Mouse (Mus musculus): ENCODE data around the gene Odf3.

DNA sequence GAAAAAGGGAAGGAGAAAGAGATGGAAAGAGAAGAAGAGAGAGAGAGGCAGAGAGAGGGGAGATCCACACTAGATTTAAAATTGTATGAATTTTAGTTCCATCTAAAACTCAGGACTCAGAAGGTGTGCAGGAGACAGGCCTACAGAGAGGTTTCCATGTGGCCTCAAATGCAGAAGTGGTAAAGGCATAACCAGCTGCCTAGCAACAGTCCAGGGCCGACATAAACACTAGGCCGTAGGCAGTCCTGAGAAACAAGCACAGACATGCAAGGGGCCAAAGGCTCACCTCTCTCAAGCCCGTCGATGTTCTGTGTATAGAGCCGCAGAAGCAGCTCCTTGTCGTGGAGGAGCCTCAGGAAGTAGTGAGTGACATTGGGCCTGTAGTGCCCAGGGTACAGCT lies 29.8 kb downstream of the Odf3 start:
- no peak for TF ChIP-seq POLR2A (IDR thresholded peaks at IDR 0.05; ENCODE audit: borderline replicate concordance, extremely low read depth, insufficient read depth, insufficient read length, poor library complexity, severe bottlenecking)
- no peak for TF ChIP-seq CTCF (IDR thresholded peaks at IDR 0.05; ENCODE audit: borderline replicate concordance, extremely low read depth, insufficient read depth, insufficient read length)

All from brain, embryonic 14.5 days (tissue).